Mouse (Mus musculus): Measurements from ENCODE around the gene Gm28845.
"Not testable (repeated sequence)": the region's sequence is repeated elsewhere in the genome, so short reads cannot be mapped to it uniquely, and the experiment has no call there.

The Gm28845 gene

GRCm38 (mm10) chr1:65107654-65108279 lies 11.6 kb downstream of the Gm28845 start:
- no peak for DNase-seq (ENCODE audit: low spot score in 2 of 2)

- DNase-seq (ENCODE audit: low spot score in 2 of 2) = no peak
Observed at GRCm38 (mm10) chr1:65103273-65103672, 16.1 kb downstream of the Gm28845 start, which contains the start of gene Cryga. Cryga (minus strand) TSS chr1:65103373.

- DNase-seq (ENCODE audit: low spot score in 2 of 2) = no peak
Observed at GRCm38 (mm10) chr1:65096953-65097352, 22.4 kb downstream of the Gm28845 start.

GRCm38 (mm10) chr1:65091566-65091965 lies 27.8 kb downstream of the Gm28845 start:
- DNase-seq (ENCODE audit: low spot score in 2 of 2) = no peak

- no peak for DNase-seq (ENCODE audit: low spot score in 2 of 2)
Observed at GRCm38 (mm10) chr1:65090370-65090769, 29.0 kb downstream of the Gm28845 start.

- no peak for DNase-seq (ENCODE audit: low spot score in 2 of 2)
Observed at GRCm38 (mm10) chr1:65088567-65089356, 30.6 kb downstream of the Gm28845 start.

GRCm38 (mm10) chr1:65082188-65082587 lies 37.2 kb downstream of the Gm28845 start, which contains the start of gene Crygb:
Crygb (minus strand) TSS chr1:65082288.
- no peak for DNase-seq (ENCODE audit: low spot score in 2 of 2)

GRCm38 (mm10) chr1:65075607-65076006 lies 43.8 kb downstream of the Gm28845 start:
- DNase-seq (ENCODE audit: low spot score in 2 of 2) = no peak

GRCm38 (mm10) chr1:65073589-65073988 lies 45.8 kb downstream of the Gm28845 start, which contains the start of gene Crygc:
Crygc (minus strand) TSS chr1:65073689.
- DNase-seq (ENCODE audit: low spot score in 2 of 2) = no peak

GRCm38 (mm10) chr1:65067842-65068241 lies 51.5 kb downstream of the Gm28845 start:
- DNase-seq (ENCODE audit: low spot score in 2 of 2) = no peak

- no peak for DNase-seq (ENCODE audit: low spot score in 2 of 2)
Observed at GRCm38 (mm10) chr1:65064201-65064600, 55.2 kb downstream of the Gm28845 start.

- DNase-seq (ENCODE audit: low spot score in 2 of 2) = no peak
Observed at GRCm38 (mm10) chr1:65063352-65063751, 56.0 kb downstream of the Gm28845 start, which contains the start of gene Crygd. Crygd (minus strand) TSS chr1:65063452.

GRCm38 (mm10) chr1:65052140-65052539 lies 67.2 kb downstream of the Gm28845 start:
- no peak for DNase-seq (ENCODE audit: low spot score in 2 of 2)

GRCm38 (mm10) chr1:65051696-65052095 lies 67.7 kb downstream of the Gm28845 start:
- DNase-seq (ENCODE audit: low spot score in 2 of 2) = no peak

- not testable (repeated sequence) for DNase-seq (ENCODE audit: low spot score in 2 of 2)
Observed at GRCm38 (mm10) chr1:65050952-65051351, 68.4 kb downstream of the Gm28845 start, which contains the start of gene Cryge. Cryge (minus strand) TSS chr1:65051149.
